Mouse (Mus musculus): ENCODE measurements around the gene Akap7. TPM values are rescaled to one million over a fixed set of nuclear protein-coding genes. Genes with fewer than 3 reads are reported as not detected.

Akap7 gene
- total and polyA plus RNA-seq, 3 experiments = 1.9 to 7.7 TPM; not detected in 1

- H3K79me2 ChIP-seq (ENCODE audit: control insufficient read depth, insufficient read depth, low read length, poor library complexity) = peaks cover 2% of the 10 kb centered on the region; the same call in 1 of the 2 replicates
- DNase-seq (ENCODE audit: low read depth, low spot score) = peak; percentile 90
- H3K36me3 ChIP-seq (ENCODE audit: control insufficient read depth in 1 of 2, insufficient read depth in 2 of 2, low read length in 2 of 2) = peaks cover 0 to 8% of the 10 kb centered on the region in 2 experiments; a peak in 2 of 4 replicates
- peak overlapping the region; percentile 78 for H3K27ac ChIP-seq (ENCODE audit: control insufficient read depth, low read depth, low read length)
- H3K9me3 ChIP-seq (replicated peaks; ENCODE audit: insufficient read depth, low read length) = no peaks in the 10 kb centered on the region
- no peaks in the 10 kb centered on the region for H3K27me3 ChIP-seq (ENCODE audit: control insufficient read depth in 1 of 2, insufficient read depth in 2 of 2, low read length in 2 of 2)
- H3K4me1 ChIP-seq (ENCODE audit: control insufficient read depth in 1 of 2, insufficient read depth in 2 of 2, low read length in 2 of 2) = peaks cover 0 to 11% of the 10 kb centered on the region in 2 experiments; a peak in 2 of 4 replicates
- H3K4me3 ChIP-seq (ENCODE audit: control insufficient read depth in 1 of 2, insufficient read depth in 1 of 2, low read depth in 2 of 2, low read length in 2 of 2) = peak overlapping the region; percentile 81 to 91
- TF ChIP-seq USF1 (IDR thresholded peaks at IDR 0.05; ENCODE audit: low read depth, low read length) = no peak
- TF ChIP-seq CHD1 (IDR thresholded peaks at IDR 0.05; ENCODE audit: low read depth, low read length) = no peak
- no peak for TF ChIP-seq SMC3 (IDR thresholded peaks at IDR 0.05; ENCODE audit: low read depth, low read length)
- TF ChIP-seq ZMIZ1 (IDR thresholded peaks at IDR 0.05; ENCODE audit: low read depth, low read length) = 0 out of 2 replicates have a peak, but pooled peaks have one; percentile 33
- TF ChIP-seq TCF12 (IDR thresholded peaks at IDR 0.05; ENCODE audit: low read depth, low read length) = peak; percentile 69
- TF ChIP-seq TAL1 (IDR thresholded peaks at IDR 0.05; ENCODE audit: low read length) = peak; percentile 65
- no peak for TF ChIP-seq MAFK (IDR thresholded peaks at IDR 0.05; ENCODE audit: borderline replicate concordance, low read depth, low read length)
- TF ChIP-seq GATA1 (IDR thresholded peaks at IDR 0.05; ENCODE audit: low read depth, low read length) = peak; percentile 87
- TF ChIP-seq ELF1 (IDR thresholded peaks at IDR 0.05; ENCODE audit: low read depth, low read length) = no peak
- TF ChIP-seq CHD2 (IDR thresholded peaks at IDR 0.05; ENCODE audit: low read length) = no peak
- TF ChIP-seq EP300 (IDR thresholded peaks at IDR 0.05; ENCODE audit: low read depth in 1 of 2, low read length in 2 of 2) = peak; percentile 68 to 84; a peak in 3 of 4 replicates
- no peak for TF ChIP-seq ZNF384 (IDR thresholded peaks at IDR 0.05; ENCODE audit: low read depth, low read length)
- peak; percentile 89 for TF ChIP-seq ETS1 (IDR thresholded peaks at IDR 0.05; ENCODE audit: low read depth, low read length)
- peak; percentile 68 for TF ChIP-seq TBP (IDR thresholded peaks at IDR 0.05; ENCODE audit: low read depth, low read length)
- no peak for TF ChIP-seq HCFC1 (IDR thresholded peaks at IDR 0.05; ENCODE audit: low read depth, low read length)
- TF ChIP-seq GABPA (IDR thresholded peaks at IDR 0.05; ENCODE audit: low read depth, low read length) = no peak
- TF ChIP-seq POLR2AphosphoS2 (IDR thresholded peaks at IDR 0.05; ENCODE audit: low read length) = no peak
- TF ChIP-seq BHLHE40 (IDR thresholded peaks at IDR 0.05; ENCODE audit: borderline replicate concordance, low read depth, low read length) = 0 out of 2 replicates have a peak, but pooled peaks have one; percentile 6
- TF ChIP-seq POLR2A (IDR thresholded peaks at IDR 0.05; ENCODE audit: control insufficient read depth in 1 of 2, insufficient read depth in 1 of 2, low read depth in 1 of 2, low read length in 2 of 2, poor library complexity in 1 of 2) = peak; percentile 36 to 44; a peak in 1 of 4 replicates
- TF ChIP-seq UBTF (IDR thresholded peaks at IDR 0.05; ENCODE audit: borderline replicate concordance, insufficient read depth, low read depth, low read length) = no peak
- TF ChIP-seq RCOR1 (IDR thresholded peaks at IDR 0.05; ENCODE audit: low read depth, low read length) = peak; percentile 67
- TF ChIP-seq MXI1 (IDR thresholded peaks at IDR 0.05; ENCODE audit: low read depth, low read length) = peak; percentile 45; the same call in 1 of the 2 replicates
- TF ChIP-seq ZKSCAN1 (IDR thresholded peaks at IDR 0.05; ENCODE audit: low read depth, low read length) = no peak
- no peak for TF ChIP-seq KAT2A (conservative IDR thresholded peaks at IDR 0.05; ENCODE audit: low read depth, low read length)
- no peak for TF ChIP-seq MYB (IDR thresholded peaks at IDR 0.05; ENCODE audit: low read depth, low read length)
- peak; percentile 91 for TF ChIP-seq SIN3A (IDR thresholded peaks at IDR 0.05; ENCODE audit: low read length)
- peak; percentile 40; the same call in 1 of the 2 replicates for TF ChIP-seq MYC (IDR thresholded peaks at IDR 0.05; ENCODE audit: low read depth, low read length)
- 0 out of 2 replicates have a peak, but pooled peaks have one; percentile 40 for TF ChIP-seq MAX (IDR thresholded peaks at IDR 0.05; ENCODE audit: low read length)
- no peak for TF ChIP-seq CTCF (IDR thresholded peaks at IDR 0.05 in 2 of 3, conservative IDR thresholded peaks at IDR 0.05 in 1 of 3; ENCODE audit: control insufficient read depth in 1 of 3, insufficient read depth in 1 of 3, low read depth in 2 of 3, low read length in 3 of 3, poor library complexity in 1 of 3, severe bottlenecking in 1 of 3)
- peak overlapping the region; percentile 79 for H3K9ac ChIP-seq (ENCODE audit: control insufficient read depth, low read depth, low read length, poor library complexity, severe bottlenecking)
Measured at GRCm38 (mm10) chr10:25299031-25299529, 8.6 kb downstream of the Akap7 start.
